19 mouse cellular contexts compared by ENCODE assay signal in genomic region chr9:111474458-111474745, GRCm38 (mm10). TPM values are rescaled to one million over a fixed set of nuclear protein-coding genes. Genes with fewer than 3 reads are reported as not detected.
A peak's percentile ranks its signal among the peaks of the same experiment; 100 is the strongest.
DNase-seq lines count a peak whose midpoint lies in the region; ATAC-seq lines count a peak whose summit lies in the region.
"Had no signal": no experiment of that assay in that cellular context is flagged by ENCODE, and none has a peak within 500 bp of the region (broad histone marks: within the 10 kb centered on the region; RNA-seq: fewer than 3 reads in every experiment).

No protein-coding gene starts in this region.

- ATAC-seq in kidney, embryonic 15.5 days (replicated peaks; ENCODE audit: low FRiP score), result no peak
- ATAC-seq in midbrain, embryonic 11.5 days (ENCODE audit: low FRiP score), result no peak
- ATAC-seq in midbrain, embryonic 14.5 days (ENCODE audit: low FRiP score, low TSS enrichment), result no peak
- ATAC-seq in cerebellum, adult (ENCODE audit: insufficient number of reproducible peaks, low FRiP score, low TSS enrichment), result no peak

- 70% methylated on average over 3 of the region's 3 CpGs for WGBS in kidney, embryonic 15.5 days
- WGBS in midbrain, embryonic 11.5 days, result 68% methylated on average over 3 of the region's 3 CpGs
- WGBS in midbrain, embryonic 14.5 days, result 52% methylated on average over 3 of the region's 3 CpGs
- WGBS in embryonic facial prominence, embryonic 10.5 days, result 37% methylated on average over 3 of the region's 3 CpGs

- DNase-seq in embryo, embryonic 10.5 days (ENCODE audit: low spot score), result peak; percentile 15
- no peak for DNase-seq in embryo, embryonic 10 days (ENCODE audit: low spot score)
- DNase-seq in kidney, adult 9 months, result no peak
- DNase-seq in midbrain, embryonic 11.5 days (ENCODE audit: low spot score, missing footprints), result peak; percentile 84
- no peak for DNase-seq in midbrain, embryonic 14.5 days
- DNase-seq in embryonic facial prominence, embryonic 10.5 days (ENCODE audit: low spot score), result no peak
- DNase-seq: adrenal gland, adult 8-10 months; cerebellum, adult 11 months; cerebellum, postnatal 10 days; embryo, embryonic 11 days; layer of hippocampus, postnatal 36 days; lung, adult 2 months had no signal

- H3K27ac ChIP-seq in kidney, embryonic 15.5 days, result peak overlapping the region; percentile 69
- no peak overlapping the region for H3K27ac ChIP-seq in midbrain, embryonic 11.5 days (ENCODE audit: low read depth, low read length)
- no peak overlapping the region for H3K27ac ChIP-seq in midbrain, embryonic 14.5 days (replicated peaks; ENCODE audit: low read depth, low read length)
- H3K27ac ChIP-seq in embryonic facial prominence, embryonic 10.5 days (replicated peaks), result no peak overlapping the region; the same call in 1 of the 2 replicates
- H3K27ac ChIP-seq: embryonic facial prominence, embryonic 15.5 days; limb, embryonic 15.5 days; stomach, postnatal 0 days had no signal

- H3K36me3 ChIP-seq in kidney, embryonic 15.5 days, result no peaks in the 10 kb centered on the region
- no peaks in the 10 kb centered on the region for H3K36me3 ChIP-seq in midbrain, embryonic 11.5 days (ENCODE audit: control insufficient read depth, insufficient read depth, low read length)
- no peaks in the 10 kb centered on the region for H3K36me3 ChIP-seq in midbrain, embryonic 14.5 days (ENCODE audit: control insufficient read depth, insufficient read depth, low read length)
- no peaks in the 10 kb centered on the region for H3K36me3 ChIP-seq in embryonic facial prominence, embryonic 10.5 days (replicated peaks)
- H3K36me3 ChIP-seq: embryonic facial prominence, embryonic 15.5 days; limb, embryonic 15.5 days had no signal

- no peaks in the 10 kb centered on the region for H3K9me3 ChIP-seq in kidney, embryonic 15.5 days (replicated peaks)
- H3K9me3 ChIP-seq in midbrain, embryonic 11.5 days (ENCODE audit: control insufficient read depth, low read length), result no peaks in the 10 kb centered on the region
- no peaks in the 10 kb centered on the region for H3K9me3 ChIP-seq in midbrain, embryonic 14.5 days (ENCODE audit: control insufficient read depth, low read length)
- H3K9me3 ChIP-seq in embryonic facial prominence, embryonic 10.5 days, result no peaks in the 10 kb centered on the region
- H3K9me3 ChIP-seq: embryonic facial prominence, embryonic 15.5 days; limb, embryonic 15.5 days; megakaryocyte, embryonic 14.5 days had no signal

- H3K4me3 ChIP-seq in kidney, embryonic 15.5 days (replicated peaks), result no peak overlapping the region
- H3K4me3 ChIP-seq in midbrain, embryonic 11.5 days (ENCODE audit: low read depth, low read length), result no peak overlapping the region
- H3K4me3 ChIP-seq in midbrain, embryonic 14.5 days (replicated peaks; ENCODE audit: low read depth, low read length), result no peak overlapping the region
- H3K4me3 ChIP-seq in embryonic facial prominence, embryonic 10.5 days, result no peak overlapping the region
- H3K4me3 ChIP-seq: embryonic facial prominence, embryonic 15.5 days; layer of hippocampus, adult 2 months; limb, embryonic 15.5 days; megakaryocyte, embryonic 14.5 days had no signal

- H3K9ac ChIP-seq in kidney, embryonic 15.5 days, result no peak overlapping the region
- H3K9ac ChIP-seq in midbrain, embryonic 11.5 days (ENCODE audit: low read length), result no peak overlapping the region
- H3K9ac ChIP-seq in midbrain, embryonic 14.5 days (replicated peaks; ENCODE audit: low read length), result no peak overlapping the region
- H3K9ac ChIP-seq: embryonic facial prominence, embryonic 15.5 days; limb, embryonic 15.5 days had no signal

- no peak overlapping the region for H3K4me2 ChIP-seq in kidney, embryonic 15.5 days
- no peak overlapping the region for H3K4me2 ChIP-seq in midbrain, embryonic 11.5 days
- H3K4me2 ChIP-seq in midbrain, embryonic 14.5 days (ENCODE audit: low read length), result no peak overlapping the region
- H3K4me2 ChIP-seq: embryonic facial prominence, embryonic 15.5 days; limb, embryonic 15.5 days had no signal

- peaks cover 3% of the 10 kb centered on the region; the same call in 1 of the 2 replicates for H3K4me1 ChIP-seq in kidney, embryonic 15.5 days
- H3K4me1 ChIP-seq in midbrain, embryonic 11.5 days (ENCODE audit: control insufficient read depth, insufficient read depth, low read length), result no peaks in the 10 kb centered on the region
- H3K4me1 ChIP-seq in midbrain, embryonic 14.5 days (ENCODE audit: control insufficient read depth, insufficient read depth, low read length), result peaks cover 19% of the 10 kb centered on the region; the same call in 1 of the 2 replicates
- peaks cover 19% of the 10 kb centered on the region for H3K4me1 ChIP-seq in embryonic facial prominence, embryonic 10.5 days
- H3K4me1 ChIP-seq: megakaryocyte, embryonic 14.5 days had no signal

- no peaks in the 10 kb centered on the region for H3K27me3 ChIP-seq in kidney, embryonic 15.5 days
- H3K27me3 ChIP-seq in midbrain, embryonic 11.5 days (ENCODE audit: control insufficient read depth, insufficient read depth, low read length), result no peaks in the 10 kb centered on the region
- H3K27me3 ChIP-seq in midbrain, embryonic 14.5 days (ENCODE audit: control insufficient read depth, insufficient read depth, low read length), result no peaks in the 10 kb centered on the region
- H3K27me3 ChIP-seq in embryonic facial prominence, embryonic 10.5 days (replicated peaks; ENCODE audit: low read depth, poor library complexity, severe bottlenecking), result no peaks in the 10 kb centered on the region
- H3K27me3 ChIP-seq: embryonic facial prominence, embryonic 15.5 days; limb, embryonic 15.5 days had no signal

RNA-seq across cellular contexts. Expression of gene Dclk3, which starts 35.5 kb away (rescaled TPM):
- 3.2 TPM in 2 replicates for polyA plus RNA-seq in kidney, embryonic 15.5 days (2015; fragmentation: Nextera tagmentation; extraction: Ambion mirVana)
- polyA plus RNA-seq in midbrain, embryonic 11.5 days (2014; fragmentation: Nextera tagmentation; extraction: Ambion mirVana), result 0.18 and 0.28 TPM in 2 replicates
- polyA plus RNA-seq in midbrain, embryonic 14.5 days (2014; fragmentation: Nextera tagmentation; extraction: Ambion mirVana), result 3.4 and 4.3 TPM in 2 replicates
- 0.18 and 0.64 TPM in 2 replicates for polyA plus RNA-seq in embryonic facial prominence, embryonic 10.5 days (2016; fragmentation: Nextera tagmentation; extraction: Ambion mirVana)

Comparison
In these comparisons a context has a peak if more than half of its experiments do, and no peak if none do; other contexts are left out.
1. DNase-seq: peak in embryo, embryonic 10.5 days (single experiment) and midbrain, embryonic 11.5 days (single experiment); none in embryo, embryonic 10 days (single experiment), kidney, adult 9 months (single experiment), midbrain, embryonic 14.5 days (single experiment) and embryonic facial prominence, embryonic 10.5 days (single experiment).